Mouse (Mus musculus) embryonic facial prominence, embryonic 15.5 days (tissue): ENCODE results near the gene Hes1. TPM values are rescaled to one million over a fixed set of nuclear protein-coding genes. Genes with fewer than 3 reads are reported as not detected.

Source experiments
- ATAC-seq: fragments of 200-750 bp; cut with Nextera tagmentation; 2 replicates; pipeline ENCODE4 v1.8.0; 2017; ENCODE audit warnings: low read depth, moderate TSS enrichment; ENCODE audit not compliant: insufficient number of reproducible peaks, low FRiP score, low TSS enrichment
- H3K27ac ChIP-seq: fragments of 300-500 bp; sonication (generic); replicated peaks from 2 replicates; pipeline ENCODE4 v1.5.1; 2015; ENCODE audit warnings: mild to moderate bottlenecking, inconsistent platforms
- H3K27me3 ChIP-seq: fragments of 300-500 bp; sonication (generic); 2 replicates; pipeline ENCODE4 v1.6.1; 2015; ENCODE audit warnings: inconsistent platforms
- H3K36me3 ChIP-seq: fragments of 300-500 bp; sonication (generic); 2 replicates; pipeline ENCODE4 v1.6.1; 2015; ENCODE audit warnings: mild to moderate bottlenecking, inconsistent platforms
- H3K4me1 ChIP-seq: fragments of 300-500 bp; sonication (generic); 2 replicates; pipeline ENCODE4 v1.6.1; 2015; ENCODE audit warnings: inconsistent platforms
- H3K4me2 ChIP-seq: fragments of 300-500 bp; sonication (generic); replicated peaks from 2 replicates; pipeline ENCODE4 v1.6.1; 2015; ENCODE audit warnings: mild to moderate bottlenecking, inconsistent platforms
- H3K4me3 ChIP-seq: fragments of 300-500 bp; sonication (generic); replicated peaks from 2 replicates; pipeline ENCODE4 v1.5.1; 2015; ENCODE audit warnings: mild to moderate bottlenecking, inconsistent platforms
- H3K9ac ChIP-seq: fragments of 300-500 bp; sonication (generic); 2 replicates; pipeline ENCODE4 v1.6.1; 2015; ENCODE audit warnings: inconsistent platforms
- H3K9me3 ChIP-seq: fragments of 300-500 bp; sonication (generic); replicated peaks from 2 replicates; pipeline ENCODE4 v1.6.1; 2016; ENCODE audit warnings: inconsistent platforms
- WGBS: fragments of 180-500 bp; shearing (Covaris S2); methylation state at CpG from one replicate; pipeline ENCODE4 v1.1.7; 2015; 5-methylcytosine and 5-hydroxymethylcytosine counted together
- polyA plus RNA-seq: library from polyadenylated mRNA; unstranded; fragments of >200 nt; fragmentation: Nextera tagmentation; extraction: Ambion mirVana; gene quantifications from 2 replicates; pipeline ENCODE4 v1.2.1, GENCODE M21; 2015

Hes1 gene
- 63.6 and 66.0 TPM in 2 replicates for polyA plus RNA-seq

DNA sequence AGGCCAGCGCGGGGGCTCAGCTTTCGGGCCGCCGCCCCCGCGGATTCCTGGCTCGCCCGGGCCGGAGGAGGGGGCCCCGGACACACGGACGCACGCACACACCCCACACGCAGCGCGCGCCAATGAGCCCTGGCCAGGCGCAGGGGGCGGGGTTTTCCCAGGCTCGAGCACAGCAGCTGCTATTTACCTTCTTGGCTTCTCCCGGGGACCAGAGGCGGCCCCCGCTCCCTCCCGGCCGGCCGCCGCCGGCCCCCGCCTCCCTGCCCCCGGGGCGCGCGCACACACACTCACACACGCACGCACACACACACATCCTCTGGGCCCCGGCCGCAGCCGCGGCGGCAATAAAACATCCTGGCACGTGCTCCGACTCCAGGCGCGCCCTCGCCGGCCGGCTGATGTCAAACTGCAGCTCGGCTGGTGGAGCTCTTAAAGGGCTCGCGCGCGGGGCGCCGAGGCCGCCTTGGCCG is at the start of gene Hes1:
Gene Hes1 (plus strand): TSS at position 401 of the 470 bp plus-strand sequence.
- H3K27ac ChIP-seq: peak within 1 kb of the TSS; percentile 96
- peaks cover 62% of the 10 kb centered on the region for H3K4me1 ChIP-seq
- peak within 1 kb of the TSS; percentile 93 for H3K4me2 ChIP-seq
- WGBS: under 1% methylated on average over 56 of the region's 57 CpGs
- H3K4me3 ChIP-seq: peak within 1 kb of the TSS; percentile 55
- no peaks in the 10 kb centered on the region for H3K9me3 ChIP-seq
- ATAC-seq: peak; percentile 82
- H3K27me3 ChIP-seq: peaks cover 3% of the 10 kb centered on the region; the same call in 1 of the 2 replicates
- H3K36me3 ChIP-seq: no peaks in the 10 kb centered on the region
- peak within 1 kb of the TSS; percentile 64 for H3K9ac ChIP-seq

DNA sequence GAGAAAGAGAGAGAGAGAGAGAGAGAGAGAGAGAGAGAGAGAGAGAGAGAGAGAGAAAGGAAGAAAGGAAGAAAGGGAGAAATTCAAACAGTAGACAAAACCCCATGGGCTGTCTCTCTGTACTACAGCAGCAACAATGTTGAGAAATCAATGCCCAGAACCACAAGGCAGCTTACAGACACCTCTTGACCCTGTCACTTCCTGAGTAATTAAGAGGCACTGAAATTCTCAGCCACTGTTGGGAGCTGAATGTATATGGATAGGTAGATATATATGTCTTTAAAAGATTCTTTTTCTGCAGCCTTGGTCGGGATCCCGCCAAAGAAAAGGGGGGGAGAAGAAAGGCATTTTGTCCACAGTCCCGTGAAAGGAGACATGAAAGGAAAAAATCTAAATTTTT is 48.1 kb upstream of the Hes1 start:
- H3K36me3 ChIP-seq: no peaks in the 10 kb centered on the region
- peaks cover 29% of the 10 kb centered on the region for H3K4me1 ChIP-seq
- no peak overlapping the region for H3K9ac ChIP-seq
- H3K4me2 ChIP-seq: no peak overlapping the region
- H3K4me3 ChIP-seq: no peak overlapping the region
- no peak for ATAC-seq
- WGBS: 28% methylated on average over 3 of the region's 3 CpGs
- no peak overlapping the region for H3K27ac ChIP-seq
- no peaks in the 10 kb centered on the region; the same call in 1 of the 2 replicates for H3K27me3 ChIP-seq
- no peaks in the 10 kb centered on the region for H3K9me3 ChIP-seq

DNA sequence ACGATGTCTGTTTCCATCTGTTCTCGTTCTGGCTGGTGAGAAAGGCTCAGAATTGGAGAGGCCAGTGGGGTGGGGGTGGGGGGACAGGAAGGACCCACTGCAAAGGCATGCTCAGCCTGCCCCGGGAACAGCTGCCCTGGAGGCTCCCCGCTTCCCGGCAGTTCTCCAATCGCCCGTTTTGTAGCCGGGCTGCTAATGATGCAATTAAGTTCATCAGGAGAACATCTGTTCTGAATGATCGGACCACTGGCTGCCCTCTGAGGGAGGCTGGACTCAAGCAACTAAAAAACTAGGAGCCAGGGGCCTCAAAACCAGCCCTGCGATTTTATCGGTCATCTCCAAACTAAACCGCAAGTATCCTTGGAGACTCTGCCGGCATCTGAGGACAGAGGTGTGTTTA is 44.1 kb upstream of the Hes1 start:
- no peak overlapping the region for H3K9ac ChIP-seq
- H3K9me3 ChIP-seq: no peaks in the 10 kb centered on the region
- no peak overlapping the region for H3K27ac ChIP-seq
- H3K4me1 ChIP-seq: peaks cover 58% of the 10 kb centered on the region
- no peak overlapping the region for H3K4me3 ChIP-seq
- H3K27me3 ChIP-seq: no peaks in the 10 kb centered on the region
- peak overlapping the region; percentile 22; the same call in 1 of the 2 replicates for H3K4me2 ChIP-seq
- 13% methylated on average over 13 of the region's 13 CpGs for WGBS
- no peaks in the 10 kb centered on the region for H3K36me3 ChIP-seq
- peak; percentile 67 for ATAC-seq

DNA sequence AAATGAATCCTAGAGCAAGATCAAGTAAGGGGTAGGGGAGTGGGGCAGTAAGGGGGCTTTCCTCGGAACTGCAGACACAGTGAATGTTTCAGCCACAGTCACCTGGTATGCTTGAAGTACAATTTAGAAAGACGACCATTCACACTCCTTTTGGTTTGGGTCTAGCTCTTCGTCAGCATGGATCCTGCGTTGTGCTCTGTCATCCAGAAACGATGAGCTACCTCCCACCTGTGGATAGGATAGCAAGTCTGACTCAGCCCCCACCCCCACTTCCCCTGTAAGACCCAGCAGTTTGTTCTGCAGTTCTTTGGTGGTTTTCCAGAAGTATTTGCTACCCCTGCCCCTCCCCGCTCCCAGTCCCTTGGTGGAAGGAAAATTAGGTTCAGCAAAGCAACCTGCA is 41.8 kb upstream of the Hes1 start:
- WGBS: 48% methylated on average over 6 of the region's 6 CpGs
- H3K9me3 ChIP-seq: no peaks in the 10 kb centered on the region
- H3K4me2 ChIP-seq: no peak overlapping the region
- ATAC-seq: no peak
- peaks cover 2% of the 10 kb centered on the region; the same call in 1 of the 2 replicates for H3K27me3 ChIP-seq
- H3K27ac ChIP-seq: peak overlapping the region; percentile 49; the same call in 1 of the 2 replicates
- no peak overlapping the region for H3K4me3 ChIP-seq
- H3K4me1 ChIP-seq: peaks cover 59% of the 10 kb centered on the region
- no peaks in the 10 kb centered on the region for H3K36me3 ChIP-seq
- no peak overlapping the region for H3K9ac ChIP-seq

DNA sequence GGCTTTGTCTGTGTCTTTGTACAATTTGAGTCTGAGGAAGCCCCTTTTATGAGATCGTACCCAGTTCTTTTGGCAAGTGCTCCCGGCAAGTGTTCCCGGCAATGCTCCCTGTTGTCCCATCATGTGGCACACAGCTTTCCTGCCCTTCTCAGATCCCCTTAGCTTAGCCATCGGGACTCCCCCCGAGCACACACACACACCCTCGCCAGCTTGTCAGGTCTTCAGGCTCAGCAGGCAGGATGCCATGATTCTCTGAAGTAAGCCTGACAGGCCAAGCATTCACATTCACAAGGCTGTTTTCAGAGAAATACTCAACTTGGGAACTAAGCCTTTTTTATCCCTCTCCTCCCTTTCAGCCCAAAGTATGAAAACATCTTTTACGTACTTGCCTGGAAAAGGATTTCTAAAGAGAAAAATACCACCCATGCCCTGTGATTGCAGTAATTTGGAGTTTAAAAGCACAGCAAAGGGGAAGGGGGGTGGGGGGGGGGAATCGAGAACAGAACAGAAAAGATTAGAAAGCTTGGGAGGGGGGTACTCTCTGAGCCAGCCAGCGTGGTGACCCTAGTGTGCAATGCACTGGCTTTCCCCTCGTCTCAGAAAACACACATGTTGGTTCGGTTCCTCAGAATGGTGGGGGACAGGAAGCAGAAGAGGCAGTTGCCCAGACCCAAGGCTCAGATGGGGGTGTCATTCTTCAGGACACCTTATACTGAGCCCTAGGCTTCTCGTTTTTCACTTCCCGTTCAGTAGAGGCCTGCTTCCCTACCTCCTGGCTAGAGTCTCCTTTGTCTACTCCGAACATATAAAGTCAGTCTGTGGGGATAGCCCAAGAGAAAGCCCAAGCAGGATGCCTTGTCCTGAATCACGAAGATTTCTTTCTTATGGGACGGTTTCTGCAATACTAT is 41.0 kb upstream of the Hes1 start:
- H3K36me3 ChIP-seq: no peaks in the 10 kb centered on the region
- no peaks in the 10 kb centered on the region for H3K9me3 ChIP-seq
- no peak overlapping the region for H3K4me3 ChIP-seq
- peak overlapping the region; percentile 49; the same call in 1 of the 2 replicates for H3K27ac ChIP-seq
- peaks cover 60% of the 10 kb centered on the region for H3K4me1 ChIP-seq
- ATAC-seq: 0 out of 2 replicates have a peak, but pooled peaks have one; percentile 12
- 38% methylated on average over 16 of the region's 16 CpGs for WGBS
- peaks cover 2% of the 10 kb centered on the region; the same call in 1 of the 2 replicates for H3K27me3 ChIP-seq
- H3K4me2 ChIP-seq: no peak overlapping the region
- H3K9ac ChIP-seq: no peak overlapping the region

DNA sequence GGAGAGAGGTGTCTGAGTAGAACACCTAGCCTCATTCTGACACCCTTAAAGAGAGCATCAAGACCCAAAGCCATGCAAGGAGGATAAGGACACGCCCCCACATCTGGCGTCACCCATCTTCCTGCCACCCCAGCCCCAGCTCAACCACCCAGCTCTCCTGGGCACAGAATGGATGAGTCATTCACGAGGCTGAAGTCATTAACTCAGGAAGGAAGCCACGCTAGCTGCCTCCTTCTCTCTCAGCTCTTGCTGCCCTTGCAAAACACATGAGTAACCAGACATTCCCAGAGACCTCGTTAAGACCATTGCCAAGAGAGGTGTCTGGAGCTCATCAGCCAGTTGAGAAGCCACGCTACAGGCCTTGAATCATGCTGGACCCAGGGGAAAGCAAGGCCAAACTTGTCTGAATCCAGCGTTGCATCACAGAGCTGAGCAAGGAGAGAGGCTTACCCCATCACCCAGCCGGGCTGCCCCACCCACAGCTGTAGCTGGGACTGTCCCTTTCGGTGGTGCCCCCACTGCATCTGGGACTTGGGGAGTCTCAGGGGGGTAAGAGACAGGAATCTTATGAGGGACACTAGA is 39.4 kb upstream of the Hes1 start:
- Histone ChIP-seq H3K27me3 (peaks cover 2% of the 10 kb centered on the region; the same call in 1 of the 2 replicates), H3K27ac (peak overlapping the region; percentile 44), H3K4me2 (no peak overlapping the region), H3K4me3 (no peak overlapping the region), H3K9me3 (no peaks in the 10 kb centered on the region), H3K9ac (no peak overlapping the region), H3K4me1 (peaks cover 55% of the 10 kb centered on the region), H3K36me3 (no peaks in the 10 kb centered on the region)
- WGBS: 43% methylated on average over 9 of the region's 9 CpGs
- ATAC-seq: no peak

DNA sequence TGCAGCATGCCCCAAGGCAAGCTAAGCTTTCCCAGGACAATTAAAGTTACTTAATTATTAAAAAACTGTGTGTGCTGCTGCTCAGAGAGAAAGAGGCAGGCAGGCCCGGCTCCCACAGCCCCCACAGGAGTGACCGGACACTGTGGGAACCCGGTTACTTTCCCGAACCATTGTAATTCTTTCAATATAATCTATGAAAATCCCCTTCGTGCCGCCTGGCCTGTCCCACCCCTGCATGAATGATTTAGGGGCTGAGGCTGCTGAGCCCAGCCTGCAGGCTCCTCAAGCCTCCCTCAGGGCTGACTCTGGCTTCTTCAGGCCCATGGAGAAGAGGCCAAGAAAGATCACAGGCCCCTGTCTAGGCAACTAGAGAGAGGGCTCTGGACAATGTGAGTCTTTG is 36.0 kb upstream of the Hes1 start:
- ATAC-seq: no peak
- Histone ChIP-seq H3K4me1 (peaks cover 32% of the 10 kb centered on the region), H3K27me3 (peaks cover 2% of the 10 kb centered on the region; the same call in 1 of the 2 replicates), H3K27ac (no peak overlapping the region), H3K4me2 (no peak overlapping the region), H3K9me3 (no peaks in the 10 kb centered on the region), H3K4me3 (no peak overlapping the region), H3K9ac (no peak overlapping the region), H3K36me3 (no peaks in the 10 kb centered on the region)
- WGBS: 42% methylated on average over 6 of the region's 6 CpGs

DNA sequence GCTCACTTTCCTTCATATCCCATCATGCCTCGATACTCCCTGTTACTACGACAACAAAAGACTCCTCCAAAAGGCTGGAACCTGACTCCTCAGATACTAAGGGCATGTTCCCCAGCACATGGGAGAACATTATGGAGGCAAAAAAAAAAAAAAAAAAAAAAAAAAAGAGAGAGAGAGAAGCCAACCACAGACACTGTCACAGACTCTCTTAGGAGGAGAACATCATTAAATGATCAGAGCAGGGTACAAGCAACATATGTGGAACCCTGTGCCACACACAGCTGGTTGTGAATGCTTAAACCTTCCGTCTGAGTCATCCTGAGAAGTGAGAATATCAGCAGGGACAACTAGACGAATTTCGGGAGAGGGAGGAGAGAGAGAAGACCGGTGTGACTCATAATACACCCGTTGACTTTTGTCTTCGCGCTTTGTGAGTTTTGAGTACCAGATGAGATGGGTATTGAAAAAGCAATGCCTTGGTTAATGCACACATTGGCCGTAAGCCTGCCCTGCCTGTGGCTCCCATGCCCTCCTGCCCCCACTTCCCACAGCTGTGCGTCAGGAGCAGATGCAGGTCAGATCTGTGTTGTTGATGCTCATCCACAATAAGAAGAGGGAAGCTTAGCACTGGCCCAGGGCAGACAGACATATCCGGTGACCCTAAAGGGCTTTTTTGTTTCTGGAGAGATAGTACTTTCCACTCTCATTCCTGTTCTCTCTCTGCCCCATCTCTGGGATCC is 34.8 kb upstream of the Hes1 start:
- 47% methylated on average over 12 of the region's 12 CpGs for WGBS
- no peak overlapping the region for H3K9ac ChIP-seq

DNA sequence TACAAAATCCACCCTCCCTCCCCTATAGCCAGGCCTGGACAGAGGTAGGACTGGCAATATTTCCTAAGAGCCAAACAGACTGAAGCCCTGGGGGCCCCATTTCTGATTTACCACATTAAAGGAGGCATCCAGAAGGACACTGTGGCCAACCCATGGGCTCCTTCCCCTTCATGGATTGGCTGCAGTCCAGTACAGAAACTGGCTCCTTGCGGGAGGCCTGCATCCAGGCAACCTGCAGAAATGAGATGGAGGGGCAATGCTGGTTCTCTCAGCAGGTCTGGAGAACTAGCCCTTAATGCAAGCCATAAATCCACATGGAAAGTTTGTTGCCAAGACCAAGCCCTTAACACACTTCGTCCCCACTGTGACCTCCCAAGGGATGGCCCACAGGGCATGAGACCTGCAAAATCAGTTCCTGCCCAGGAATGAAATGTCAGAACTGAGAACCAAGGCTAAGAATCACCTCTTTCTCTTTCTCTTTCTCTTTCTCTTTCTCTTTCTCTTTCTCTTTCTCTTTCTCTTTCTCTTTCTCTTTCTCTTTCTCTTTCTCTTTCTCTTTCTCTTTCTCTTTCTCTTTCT is 31.8 kb upstream of the Hes1 start:
- 66% methylated on average over 2 of the region's 2 CpGs for WGBS
- Histone ChIP-seq H3K36me3 (no peaks in the 10 kb centered on the region), H3K4me1 (peaks cover 23% of the 10 kb centered on the region), H3K9ac (no peak overlapping the region), H3K27ac (no peak overlapping the region), H3K9me3 (no peaks in the 10 kb centered on the region), H3K4me2 (no peak overlapping the region), H3K4me3 (no peak overlapping the region), H3K27me3 (no peaks in the 10 kb centered on the region; the same call in 1 of the 2 replicates)
- no peak for ATAC-seq

More for the DNA sequence above, 34.8 kb upstream of the Hes1 start:
- Histone ChIP-seq H3K27me3 (peaks cover 2% of the 10 kb centered on the region; the same call in 1 of the 2 replicates), H3K36me3 (no peaks in the 10 kb centered on the region), H3K9me3 (no peaks in the 10 kb centered on the region), H3K27ac (no peak overlapping the region), H3K4me3 (no peak overlapping the region), H3K4me1 (peaks cover 27% of the 10 kb centered on the region), H3K4me2 (no peak overlapping the region)
- no peak for ATAC-seq

DNA sequence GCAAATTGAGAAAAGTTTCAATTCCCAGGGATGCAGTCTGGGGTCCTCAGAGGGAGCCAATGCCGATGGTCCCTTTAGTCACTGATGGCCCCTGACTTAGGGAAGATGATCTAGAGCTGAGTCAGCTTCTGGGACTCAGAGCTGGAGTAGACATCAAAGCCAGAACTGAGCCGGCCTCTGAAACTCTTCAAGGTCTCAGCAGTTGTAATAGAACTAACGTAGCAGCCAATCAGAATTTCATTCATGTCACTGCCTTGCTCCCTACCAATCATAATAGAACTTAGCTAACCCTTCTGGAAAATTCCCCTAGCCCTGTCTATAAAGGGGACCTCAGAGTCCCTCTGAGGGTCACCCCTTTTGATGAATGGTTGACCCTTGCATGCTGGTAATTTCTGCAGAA is 30.8 kb upstream of the Hes1 start:
- H3K36me3 ChIP-seq: no peaks in the 10 kb centered on the region
- H3K9me3 ChIP-seq: no peaks in the 10 kb centered on the region
- ATAC-seq: no peak
- no peak overlapping the region for H3K27ac ChIP-seq
- no peak overlapping the region for H3K9ac ChIP-seq
- WGBS: 67% methylated on average over 3 of the region's 3 CpGs
- H3K27me3 ChIP-seq: no peaks in the 10 kb centered on the region; the same call in 1 of the 2 replicates
- no peak overlapping the region for H3K4me3 ChIP-seq
- H3K4me2 ChIP-seq: no peak overlapping the region
- peaks cover 19% of the 10 kb centered on the region for H3K4me1 ChIP-seq
